Mouse (Mus musculus): ENCODE data around the gene Cdhr2.

DNA sequence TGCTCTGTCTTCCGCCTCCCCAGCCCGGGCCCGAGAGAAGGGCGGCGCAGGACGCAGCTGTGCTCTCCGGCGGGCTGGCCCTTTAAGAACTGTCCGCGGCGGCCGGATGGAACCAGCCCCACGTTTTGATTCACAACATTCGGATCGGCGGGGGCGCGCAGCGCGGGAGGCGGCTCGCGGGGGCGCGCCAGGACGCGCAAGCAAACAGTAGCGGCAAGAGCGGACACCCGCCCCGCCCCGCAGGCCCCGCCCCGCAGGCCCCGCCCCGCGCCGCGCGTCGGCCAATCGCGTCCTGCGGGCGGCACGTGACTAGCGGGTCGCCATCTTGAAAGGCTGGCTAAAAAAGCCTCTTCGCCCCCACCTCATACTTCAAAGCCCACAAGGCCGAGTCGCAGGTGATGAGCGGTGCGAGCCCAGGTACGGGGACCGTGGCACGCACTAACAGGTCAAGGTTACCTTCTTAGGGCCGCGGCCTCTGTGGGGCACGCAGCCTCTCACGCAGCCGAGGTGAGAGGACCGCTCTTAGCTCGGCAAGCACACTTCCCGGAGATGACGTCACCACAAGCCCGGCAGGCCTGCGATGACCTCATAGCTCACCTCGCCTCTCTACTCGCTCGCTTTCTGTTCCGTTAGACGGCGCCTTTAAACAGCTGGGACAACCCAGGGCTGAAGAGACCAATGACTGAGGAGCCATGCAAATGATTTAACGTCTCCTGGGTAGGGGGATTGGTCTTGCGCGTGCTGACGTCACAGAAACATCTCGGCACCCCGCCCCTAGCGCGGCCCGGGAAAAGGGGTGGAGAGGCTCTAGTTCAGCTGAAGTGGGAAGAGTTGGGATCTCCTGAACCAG lies 13.5 kb upstream of the Cdhr2 start:
- TF ChIP-seq CTCF (IDR thresholded peaks at IDR 0.05; ENCODE audit: borderline replicate concordance, insufficient read depth, low read depth, low read length) (no peak), POLR2A (IDR thresholded peaks at IDR 0.05; ENCODE audit: borderline replicate concordance, insufficient read depth, low read length) (peak; percentile 86)

Data from cerebellum, adult 2 months (tissue).